Mouse (Mus musculus): ENCODE data around the gene Wdr48.

The Wdr48 gene

GRCm38 (mm10) chr9:119925120-119925657, 30.5 kb downstream of the Wdr48 start:
- no peak for DNase-seq (ENCODE audit: low read depth, low spot score)

GRCm38 (mm10) chr9:119925729-119926128, 31.1 kb downstream of the Wdr48 start:
- DNase-seq (ENCODE audit: low read depth, low spot score), result no peak

GRCm38 (mm10) chr9:119926497-119926896, 31.8 kb downstream of the Wdr48 start:
- DNase-seq (ENCODE audit: low read depth, low spot score), result no peak

GRCm38 (mm10) chr9:119932358-119932757, 37.7 kb downstream of the Wdr48 start:
- no peak for DNase-seq (ENCODE audit: low read depth, low spot score)

GRCm38 (mm10) chr9:119933675-119934074, 39.0 kb downstream of the Wdr48 start:
- no peak for DNase-seq (ENCODE audit: low read depth, low spot score)

GRCm38 (mm10) chr9:119937005-119937773, 42.5 kb downstream of the Wdr48 start, which contains the start of the genes Gorasp1 and Ttc21a:
Gene Gorasp1, minus strand, starts transcription at chr9:119937565.
Gene Ttc21a, plus strand, starts transcription at chr9:119937606.
- peak; percentile 94 for DNase-seq (ENCODE audit: low read depth, low spot score)

GRCm38 (mm10) chr9:119938496-119938895, 43.8 kb downstream of the Wdr48 start:
- peak; percentile 12 for DNase-seq (ENCODE audit: low read depth, low spot score)

- no peak for DNase-seq (ENCODE audit: low read depth, low spot score)
Observed at GRCm38 (mm10) chr9:119939646-119940045, 45.0 kb downstream of the Wdr48 start.

- DNase-seq (ENCODE audit: low read depth, low spot score), result no peak
Observed at GRCm38 (mm10) chr9:119941407-119941806, 46.7 kb downstream of the Wdr48 start.

- DNase-seq (ENCODE audit: low read depth, low spot score), result no peak
Observed at GRCm38 (mm10) chr9:119941861-119942260, 47.2 kb downstream of the Wdr48 start.

GRCm38 (mm10) chr9:119943326-119943725, 48.6 kb downstream of the Wdr48 start:
- no peak for DNase-seq (ENCODE audit: low read depth, low spot score)

GRCm38 (mm10) chr9:119945173-119945900, 50.7 kb downstream of the Wdr48 start:
- peak; percentile 67 for DNase-seq (ENCODE audit: low read depth, low spot score)

- DNase-seq (ENCODE audit: low read depth, low spot score), result no peak
Observed at GRCm38 (mm10) chr9:119948804-119949203, 54.1 kb downstream of the Wdr48 start.

- no peak for DNase-seq (ENCODE audit: low read depth, low spot score)
Observed at GRCm38 (mm10) chr9:119950434-119950833, 55.8 kb downstream of the Wdr48 start.

- DNase-seq (ENCODE audit: low read depth, low spot score), result no peak
Observed at GRCm38 (mm10) chr9:119951388-119951787, 56.7 kb downstream of the Wdr48 start.

- DNase-seq (ENCODE audit: low read depth, low spot score), result no peak
Observed at GRCm38 (mm10) chr9:119958835-119959234, 64.2 kb downstream of the Wdr48 start.

GRCm38 (mm10) chr9:119962216-119962615, 67.5 kb downstream of the Wdr48 start:
- no peak for DNase-seq (ENCODE audit: low read depth, low spot score)

GRCm38 (mm10) chr9:119962987-119963667, 68.4 kb downstream of the Wdr48 start:
- peak; percentile 86 for DNase-seq (ENCODE audit: low read depth, low spot score)

GRCm38 (mm10) chr9:119964206-119964605, 69.5 kb downstream of the Wdr48 start:
- no peak for DNase-seq (ENCODE audit: low read depth, low spot score)

- DNase-seq (ENCODE audit: low read depth, low spot score), result no peak
Observed at GRCm38 (mm10) chr9:119965186-119965585, 70.5 kb downstream of the Wdr48 start.

GRCm38 (mm10) chr9:119966221-119966910, 71.7 kb downstream of the Wdr48 start:
- DNase-seq (ENCODE audit: low read depth, low spot score), result no peak

Measured in A20 (cell line).